7 mouse cellular contexts compared by ENCODE assay signal in the genomic region with DNA sequence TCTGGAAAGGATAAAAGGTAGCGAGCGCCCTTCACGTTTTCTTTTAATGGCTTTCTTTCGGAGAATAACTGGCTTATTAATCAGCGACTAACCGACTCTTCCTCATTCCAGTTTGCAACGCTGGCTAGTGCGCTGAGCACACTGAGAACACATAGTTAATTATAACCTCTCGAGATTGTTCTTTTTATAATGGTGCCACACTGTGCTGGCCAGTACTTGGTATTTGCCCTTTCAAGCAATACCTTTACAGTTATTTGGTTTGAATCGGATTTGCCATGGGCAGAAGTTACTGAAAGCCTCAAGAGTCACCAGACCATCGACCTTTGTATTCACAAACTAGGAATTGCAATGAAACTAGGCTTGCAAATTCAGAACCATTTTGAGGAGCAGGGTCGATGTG. TPM values are rescaled to one million over a fixed set of nuclear protein-coding genes. Genes with fewer than 3 reads are reported as not detected.
DNase-seq lines count a peak whose midpoint lies in the region; ATAC-seq and TF ChIP-seq lines count a peak whose summit lies in the region.

No protein-coding gene starts in this region.

- peak overlapping the region; percentile 93 for H3K27ac ChIP-seq in forebrain, embryonic 12.5 days
- H3K27ac ChIP-seq in olfactory bulb, adult 2 months (ENCODE audit: insufficient read depth, low read depth, low read length): peak overlapping the region; percentile 87

- no peak for TF ChIP-seq CTCF in C2C12 (IDR thresholded peaks at IDR 0.05; ENCODE audit: control insufficient read depth, insufficient read depth, insufficient read length)
- no peak for TF ChIP-seq CTCF in E14TG2a.4 (conservative IDR thresholded peaks at IDR 0.05; ENCODE audit: low read length)
- no peak for TF ChIP-seq CTCF in olfactory bulb, adult 2 months (IDR thresholded peaks at IDR 0.05; ENCODE audit: insufficient read depth, low read depth, low read length)

- H3K4me3 ChIP-seq in C2C12 (ENCODE audit: insufficient read depth, poor library complexity, severe bottlenecking) (peak overlapping the region; percentile 84), E14TG2a.4 (replicated peaks; ENCODE audit: low read length) (peak overlapping the region; percentile 87)
- H3K4me3 ChIP-seq in forebrain, embryonic 12.5 days (replicated peaks): peak overlapping the region; percentile 78
- H3K4me3 ChIP-seq in olfactory bulb, adult 2 months (ENCODE audit: insufficient read depth, low read depth, low read length): peak overlapping the region; percentile 98

- WGBS in forebrain, embryonic 12.5 days: 2% methylated on average over 12 of the region's 12 CpGs
- WGBS in olfactory bulb, adult 2 months: under 1% methylated on average over 12 of the region's 12 CpGs

- peak; percentile 37 to 49 for DNase-seq in kidney, postnatal 36 days
- DNase-seq in left cerebral cortex, adult 9 months (ENCODE audit: low spot score in 2 of 2): no peak
- no peak for DNase-seq in adrenal gland, adult 18-20 months (ENCODE audit: low spot score in 2 of 2)

- H3K36me3 ChIP-seq in C2C12 (ENCODE audit: control insufficient read depth, insufficient read depth) (peaks cover 32% of the 10 kb centered on the region), E14TG2a.4 (ENCODE audit: insufficient read depth, low read length) (peaks cover 31% of the 10 kb centered on the region)
- H3K36me3 ChIP-seq in forebrain, embryonic 12.5 days (replicated peaks): peaks cover 16% of the 10 kb centered on the region

- peak overlapping the region; percentile 78 for H3ac ChIP-seq in C2C12 (ENCODE audit: control insufficient read depth, insufficient read length, low read depth)

- no peaks in the 10 kb centered on the region for H3K9me3 ChIP-seq in E14TG2a.4 (ENCODE audit: low read length)
- no peaks in the 10 kb centered on the region for H3K9me3 ChIP-seq in forebrain, embryonic 12.5 days

- H3K4me1 ChIP-seq in E14TG2a.4 (replicated peaks; ENCODE audit: low read depth, low read length): peaks cover 32% of the 10 kb centered on the region
- H3K4me1 ChIP-seq in forebrain, embryonic 12.5 days: peaks cover 20% of the 10 kb centered on the region
- 0 out of 2 replicates have a peak, but pooled peaks cover 4% of the 10 kb centered on the region for H3K4me1 ChIP-seq in olfactory bulb, adult 2 months (ENCODE audit: control insufficient read depth, insufficient read depth, low read length)

- TF ChIP-seq POLR2A in olfactory bulb, adult 2 months (IDR thresholded peaks at IDR 0.05; ENCODE audit: insufficient read depth, low read depth, low read length): no peak

- peak overlapping the region; percentile 62 for H3K4me2 ChIP-seq in forebrain, embryonic 12.5 days

- no peaks in the 10 kb centered on the region for H3K27me3 ChIP-seq in C2C12 (ENCODE audit: control insufficient read depth, insufficient read depth, insufficient read length)
- no peaks in the 10 kb centered on the region for H3K27me3 ChIP-seq in E14TG2a.4 (ENCODE audit: insufficient read depth, low read length)
- H3K27me3 ChIP-seq in forebrain, embryonic 12.5 days: no peaks in the 10 kb centered on the region

- H3K79me2 ChIP-seq in C2C12 (ENCODE audit: control insufficient read depth, insufficient read depth): peaks cover 56% of the 10 kb centered on the region

- ATAC-seq in forebrain, embryonic 12.5 days (ENCODE audit: low FRiP score): peak; percentile 59; the same call in 1 of the 2 replicates

- H3K79me3 ChIP-seq in C2C12 (ENCODE audit: low read depth): peaks cover 37% of the 10 kb centered on the region

- H3K9ac ChIP-seq in forebrain, embryonic 12.5 days: peak overlapping the region; percentile 81

TF ChIP-seq in C2C12, 6 proteins besides CTCF, POLR2A, EP300 and RAD21:
- TF ChIP-seq CEBPB (IDR thresholded peaks at IDR 0.05; ENCODE audit: low read depth): no peak
- TF ChIP-seq MYOG (IDR thresholded peaks at IDR 0.05; ENCODE audit: control insufficient read depth, extremely low read depth, insufficient read length): no peak
- no peak for TF ChIP-seq FOSL1 (IDR thresholded peaks at IDR 0.05; ENCODE audit: insufficient read depth, low read length, poor library complexity, severe bottlenecking)
- no peak for TF ChIP-seq MAX (IDR thresholded peaks at IDR 0.05)
- TF ChIP-seq MYOD1 (IDR thresholded peaks at IDR 0.05; ENCODE audit: control insufficient read depth, insufficient read length, low read depth): no peak
- no peak for TF ChIP-seq USF1 (IDR thresholded peaks at IDR 0.05; ENCODE audit: low read depth)

RNA-seq across cellular contexts. Expression of gene Pet117, which starts 0.7 kb away (rescaled TPM):
- 1.2 TPM for polyA plus RNA-seq in C2C12 (2012; fragmentation: generic; extraction: Trizol)
- polyA plus RNA-seq in forebrain, embryonic 12.5 days (2016; fragmentation: Nextera tagmentation; extraction: Ambion mirVana): 0.49 and 2.3 TPM in 2 replicates
- polyA plus RNA-seq in olfactory bulb, adult 2 months (2012; ENCODE audit: insufficient read depth, insufficient read length, low replicate concordance, missing spikeins): not detected in 2 replicates
- total RNA-seq in adrenal gland, adult 18-20 months (2021): 1 to 10 TPM; 5.2 to 8.5 TPM

RNA-seq across cellular contexts. Expression of gene Kat14, which starts 0.7 kb away (rescaled TPM):
- polyA plus RNA-seq in C2C12 (2012; fragmentation: generic; extraction: Trizol): 32.6 TPM
- polyA plus RNA-seq in forebrain, embryonic 12.5 days (2016; fragmentation: Nextera tagmentation; extraction: Ambion mirVana): 41.2 and 42.9 TPM in 2 replicates
- polyA plus RNA-seq in olfactory bulb, adult 2 months (2012; ENCODE audit: insufficient read depth, insufficient read length, low replicate concordance, missing spikeins): not detected in 2 replicates
- total RNA-seq in adrenal gland, adult 18-20 months (2021): 10 to 100 TPM; 21.9 to 23.1 TPM

RNA-seq across cellular contexts. Expression of gene Ovol2, which starts 37.6 kb away (rescaled TPM):
- polyA plus RNA-seq in C2C12 (2012; fragmentation: generic; extraction: Trizol): not detected
- polyA plus RNA-seq in forebrain, embryonic 12.5 days (2016; fragmentation: Nextera tagmentation; extraction: Ambion mirVana): 0.13 and 0.17 TPM in 2 replicates
- polyA plus RNA-seq in olfactory bulb, adult 2 months (2012; ENCODE audit: insufficient read depth, insufficient read length, low replicate concordance, missing spikeins): not detected in 2 replicates
- total RNA-seq in adrenal gland, adult 18-20 months (2021): not detected

Comparison
In these comparisons a context has a peak if more than half of its experiments do, and no peak if none do; other contexts are left out.
1. DNase-seq: peak in kidney, postnatal 36 days (2 of 2); none in left cerebral cortex, adult 9 months (0 of 2) and adrenal gland, adult 18-20 months (0 of 2).
2. RNA of gene Kat14, which starts 0.7 kb away (polyA plus RNA-seq): 41.2 to 42.9 TPM in forebrain, embryonic 12.5 days and 32.6 TPM in C2C12 (single experiment); not detected in olfactory bulb, adult 2 months; every median in the first group is over 10 times any median in the second.
3. Peak in every context shown above with its lines, with median percentiles within 50 percentile points of each other: H3K4me3 ChIP-seq.